Mouse (Mus musculus) hindbrain, embryonic 15.5 days (tissue): ENCODE data around the gene Jazf1. TPM values are rescaled to one million over a fixed set of nuclear protein-coding genes. Genes with fewer than 3 reads are reported as not detected.
A peak's percentile ranks its signal among the peaks of the same experiment; 100 is the strongest.

ENCODE experiments used
- ATAC-seq: fragments of 200-750 bp; cut with Nextera tagmentation; 2 replicates; pipeline ENCODE4 v1.8.0; 2017; ENCODE audit warnings: low read depth, moderate number of reproducible peaks, moderate TSS enrichment; ENCODE audit not compliant: low FRiP score
- H3K27ac ChIP-seq: fragments of 300-500 bp; sonication (generic); replicated peaks from 2 replicates; pipeline ENCODE4 v1.5.1; 2015; ENCODE audit warnings: mild to moderate bottlenecking, inconsistent platforms
- H3K27me3 ChIP-seq: fragments of 300-500 bp; sonication (generic); 2 replicates; pipeline ENCODE4 v1.6.1; 2015; ENCODE audit warnings: control low read depth, inconsistent platforms
- H3K36me3 ChIP-seq: fragments of 300-500 bp; sonication (generic); 2 replicates; pipeline ENCODE4 v1.6.1; 2015; ENCODE audit warnings: control low read depth, inconsistent platforms
- H3K4me1 ChIP-seq: fragments of 300-500 bp; sonication (generic); replicated peaks from 2 replicates; pipeline ENCODE4 v1.6.1; 2015; ENCODE audit warnings: control low read depth, inconsistent platforms
- H3K4me2 ChIP-seq: fragments of 300-500 bp; sonication (generic); 2 replicates; pipeline ENCODE4 v1.6.1; 2015; ENCODE audit warnings: moderate library complexity, mild to moderate bottlenecking, inconsistent platforms
- H3K4me3 ChIP-seq: fragments of 300-500 bp; sonication (generic); 2 replicates; pipeline ENCODE4 v1.5.1; 2015; ENCODE audit warnings: mild to moderate bottlenecking, inconsistent platforms
- H3K9ac ChIP-seq: fragments of 300-500 bp; sonication (generic); 2 replicates; pipeline ENCODE4 v1.6.1; 2015; ENCODE audit warnings: inconsistent platforms
- H3K9me3 ChIP-seq: fragments of 300-500 bp; sonication (generic); 2 replicates; pipeline ENCODE4 v1.6.1; 2016; ENCODE audit warnings: control low read depth, inconsistent platforms
- WGBS: fragments of 180-500 bp; shearing (Covaris S2); methylation state at CpG from one replicate; pipeline ENCODE4 v1.1.7; 2015; 5-methylcytosine and 5-hydroxymethylcytosine counted together
- polyA plus RNA-seq: library from polyadenylated mRNA; unstranded; fragments of >200 nt; fragmentation: Nextera tagmentation; extraction: Ambion mirVana; gene quantifications from 2 replicates; pipeline ENCODE4 v1.2.1, GENCODE M21; 2015

The Jazf1 gene
- polyA plus RNA-seq, 1 experiment from 2014 or later: 52.4 TPM

- H3K36me3 ChIP-seq: no peaks in the 10 kb centered on the region
- no peak overlapping the region for H3K4me3 ChIP-seq
- no peaks in the 10 kb centered on the region for H3K27me3 ChIP-seq
- no peak overlapping the region for H3K27ac ChIP-seq
- no peak overlapping the region for H3K4me2 ChIP-seq
- H3K9ac ChIP-seq: no peak overlapping the region
- H3K9me3 ChIP-seq: no peaks in the 10 kb centered on the region
- H3K4me1 ChIP-seq: peaks cover 31% of the 10 kb centered on the region
- ATAC-seq: no peak
- 42% methylated on average over 6 of the region's 6 CpGs for WGBS
Measured at GRCm38 (mm10) chr6:52797252-52797800, 271.1 kb downstream of the Jazf1 start.

GRCm38 (mm10) chr6:52796691-52797090, 271.7 kb downstream of the Jazf1 start:
- H3K27ac ChIP-seq: 0 out of 2 replicates have a peak overlapping the region, but pooled peaks have one; percentile 18
- no peak for ATAC-seq
- no peaks in the 10 kb centered on the region for H3K36me3 ChIP-seq
- H3K9me3 ChIP-seq: no peaks in the 10 kb centered on the region
- H3K4me2 ChIP-seq: no peak overlapping the region
- no peak overlapping the region for H3K4me3 ChIP-seq
- no peak overlapping the region for H3K9ac ChIP-seq
- H3K4me1 ChIP-seq: peaks cover 31% of the 10 kb centered on the region
- H3K27me3 ChIP-seq: no peaks in the 10 kb centered on the region
- 73% methylated on average over 1 of the region's 1 CpGs for WGBS

GRCm38 (mm10) chr6:52796035-52796598, 272.3 kb downstream of the Jazf1 start:
- peaks cover 31% of the 10 kb centered on the region for H3K4me1 ChIP-seq
- H3K27me3 ChIP-seq: no peaks in the 10 kb centered on the region
- WGBS: 57% methylated on average over 9 of the region's 9 CpGs
- no peak overlapping the region for H3K4me3 ChIP-seq
- peak; percentile 48; the same call in 1 of the 2 replicates for ATAC-seq
- H3K4me2 ChIP-seq: no peak overlapping the region
- H3K27ac ChIP-seq: peak overlapping the region; percentile 18; the same call in 1 of the 2 replicates
- no peak overlapping the region for H3K9ac ChIP-seq
- H3K9me3 ChIP-seq: no peaks in the 10 kb centered on the region
- H3K36me3 ChIP-seq: no peaks in the 10 kb centered on the region

GRCm38 (mm10) chr6:52795029-52795841, 273.2 kb downstream of the Jazf1 start:
- Histone ChIP-seq H3K36me3 (no peaks in the 10 kb centered on the region), H3K4me3 (no peak overlapping the region), H3K27me3 (no peaks in the 10 kb centered on the region), H3K4me1 (peaks cover 31% of the 10 kb centered on the region), H3K27ac (peak overlapping the region; percentile 18; the same call in 1 of the 2 replicates), H3K4me2 (no peak overlapping the region), H3K9ac (no peak overlapping the region), H3K9me3 (no peaks in the 10 kb centered on the region)
- WGBS: 58% methylated on average over 16 of the region's 16 CpGs
- ATAC-seq: no peak

- Histone ChIP-seq H3K4me1 (peaks cover 30% of the 10 kb centered on the region), H3K27me3 (no peaks in the 10 kb centered on the region), H3K9me3 (no peaks in the 10 kb centered on the region), H3K27ac (no peak overlapping the region), H3K4me2 (no peak overlapping the region), H3K36me3 (no peaks in the 10 kb centered on the region), H3K9ac (no peak overlapping the region), H3K4me3 (no peak overlapping the region)
- no peak for ATAC-seq
- 81% methylated on average over 3 of the region's 3 CpGs for WGBS
Measured at GRCm38 (mm10) chr6:52792455-52792854, 276.0 kb downstream of the Jazf1 start.

- WGBS: 83% methylated on average over 4 of the region's 4 CpGs
- H3K27me3 ChIP-seq: no peaks in the 10 kb centered on the region
- H3K9ac ChIP-seq: no peak overlapping the region
- no peak for ATAC-seq
- H3K9me3 ChIP-seq: no peaks in the 10 kb centered on the region
- H3K4me1 ChIP-seq: peaks cover 18% of the 10 kb centered on the region
- no peak overlapping the region for H3K4me3 ChIP-seq
- H3K36me3 ChIP-seq: no peaks in the 10 kb centered on the region
- no peak overlapping the region for H3K27ac ChIP-seq
- no peak overlapping the region for H3K4me2 ChIP-seq
Measured at GRCm38 (mm10) chr6:52790781-52791180, 277.6 kb downstream of the Jazf1 start.

GRCm38 (mm10) chr6:52790316-52790715, 278.1 kb downstream of the Jazf1 start:
- H3K4me2 ChIP-seq: no peak overlapping the region
- no peaks in the 10 kb centered on the region for H3K36me3 ChIP-seq
- no peaks in the 10 kb centered on the region for H3K9me3 ChIP-seq
- H3K4me3 ChIP-seq: no peak overlapping the region
- no peak for ATAC-seq
- no peak overlapping the region for H3K27ac ChIP-seq
- H3K4me1 ChIP-seq: peaks cover 13% of the 10 kb centered on the region
- no peak overlapping the region for H3K9ac ChIP-seq
- no peaks in the 10 kb centered on the region for H3K27me3 ChIP-seq
- 75% methylated on average over 10 of the region's 10 CpGs for WGBS

- 82% methylated on average over 5 of the region's 5 CpGs for WGBS
- ATAC-seq: no peak
- Histone ChIP-seq H3K27me3 (no peaks in the 10 kb centered on the region), H3K9me3 (no peaks in the 10 kb centered on the region), H3K4me3 (no peak overlapping the region), H3K36me3 (0 out of 2 replicates have a peak, but pooled peaks cover 4% of the 10 kb centered on the region), H3K4me1 (peaks cover 5% of the 10 kb centered on the region), H3K4me2 (no peak overlapping the region), H3K9ac (no peak overlapping the region), H3K27ac (no peak overlapping the region)
Measured at GRCm38 (mm10) chr6:52779546-52779945, 288.9 kb downstream of the Jazf1 start.

GRCm38 (mm10) chr6:52778523-52778922, 289.9 kb downstream of the Jazf1 start:
- ATAC-seq: no peak
- H3K4me1 ChIP-seq: peaks cover 5% of the 10 kb centered on the region
- no peaks in the 10 kb centered on the region for H3K9me3 ChIP-seq
- H3K27ac ChIP-seq: no peak overlapping the region
- H3K4me3 ChIP-seq: no peak overlapping the region
- no peaks in the 10 kb centered on the region for H3K27me3 ChIP-seq
- 89% methylated on average over 5 of the region's 5 CpGs for WGBS
- H3K4me2 ChIP-seq: no peak overlapping the region
- no peak overlapping the region for H3K9ac ChIP-seq
- H3K36me3 ChIP-seq: 0 out of 2 replicates have a peak, but pooled peaks cover 4% of the 10 kb centered on the region

GRCm38 (mm10) chr6:52777034-52777433, 291.4 kb downstream of the Jazf1 start:
- peaks cover 6% of the 10 kb centered on the region; the same call in 1 of the 2 replicates for H3K36me3 ChIP-seq
- peak overlapping the region; percentile 51; the same call in 1 of the 2 replicates for H3K27ac ChIP-seq
- no peak for ATAC-seq
- no peak overlapping the region for H3K9ac ChIP-seq
- peaks cover 5% of the 10 kb centered on the region for H3K4me1 ChIP-seq
- H3K4me2 ChIP-seq: no peak overlapping the region
- no peaks in the 10 kb centered on the region for H3K9me3 ChIP-seq
- WGBS: 68% methylated on average over 8 of the region's 8 CpGs
- H3K4me3 ChIP-seq: no peak overlapping the region
- H3K27me3 ChIP-seq: no peaks in the 10 kb centered on the region

- ATAC-seq: no peak
- Histone ChIP-seq H3K9me3 (no peaks in the 10 kb centered on the region), H3K27me3 (no peaks in the 10 kb centered on the region), H3K36me3 (peaks cover 10% of the 10 kb centered on the region; the same call in 1 of the 2 replicates), H3K27ac (no peak overlapping the region), H3K9ac (no peak overlapping the region), H3K4me2 (no peak overlapping the region), H3K4me3 (no peak overlapping the region), H3K4me1 (peaks cover 5% of the 10 kb centered on the region)
- 88% methylated on average over 8 of the region's 8 CpGs for WGBS
Measured at GRCm38 (mm10) chr6:52775956-52776355, 292.5 kb downstream of the Jazf1 start.

- Histone ChIP-seq H3K4me2 (no peak overlapping the region), H3K9me3 (no peaks in the 10 kb centered on the region), H3K27ac (no peak overlapping the region), H3K9ac (no peak overlapping the region), H3K4me1 (peaks cover 5% of the 10 kb centered on the region), H3K36me3 (peaks cover 10% of the 10 kb centered on the region; the same call in 1 of the 2 replicates), H3K4me3 (no peak overlapping the region), H3K27me3 (no peaks in the 10 kb centered on the region)
- ATAC-seq: no peak
- 87% methylated on average over 3 of the region's 3 CpGs for WGBS
Measured at GRCm38 (mm10) chr6:52775350-52775749, 293.1 kb downstream of the Jazf1 start.
